Mouse (Mus musculus) bone marrow, adult 2 months (tissue): ENCODE measurements around the gene Cadps.

ENCODE experiments used
- CTCF ChIP-seq: fragments of 200-500 bp; IDR thresholded peaks from 2 replicates; pipeline ENCODE4 v1.5.1; 2011; ENCODE audit warnings: low read length, control low read depth; ENCODE audit not compliant: control insufficient read depth, insufficient read depth
- POLR2A ChIP-seq: fragments of 200-500 bp; IDR thresholded peaks from 2 replicates; pipeline ENCODE4 v1.6.1; 2011; ENCODE audit warnings: low read depth, mild to moderate bottlenecking, control low read depth, low read length, borderline replicate concordance; ENCODE audit not compliant: control insufficient read depth

GRCm38 (mm10) chr14:12346011-12346864, 476.6 kb downstream of the Cadps start:
- TF ChIP-seq CTCF (no peak), POLR2A (no peak)
